Comparison of ENCODE assay signal across 15 mouse cellular contexts in the genomic region with DNA sequence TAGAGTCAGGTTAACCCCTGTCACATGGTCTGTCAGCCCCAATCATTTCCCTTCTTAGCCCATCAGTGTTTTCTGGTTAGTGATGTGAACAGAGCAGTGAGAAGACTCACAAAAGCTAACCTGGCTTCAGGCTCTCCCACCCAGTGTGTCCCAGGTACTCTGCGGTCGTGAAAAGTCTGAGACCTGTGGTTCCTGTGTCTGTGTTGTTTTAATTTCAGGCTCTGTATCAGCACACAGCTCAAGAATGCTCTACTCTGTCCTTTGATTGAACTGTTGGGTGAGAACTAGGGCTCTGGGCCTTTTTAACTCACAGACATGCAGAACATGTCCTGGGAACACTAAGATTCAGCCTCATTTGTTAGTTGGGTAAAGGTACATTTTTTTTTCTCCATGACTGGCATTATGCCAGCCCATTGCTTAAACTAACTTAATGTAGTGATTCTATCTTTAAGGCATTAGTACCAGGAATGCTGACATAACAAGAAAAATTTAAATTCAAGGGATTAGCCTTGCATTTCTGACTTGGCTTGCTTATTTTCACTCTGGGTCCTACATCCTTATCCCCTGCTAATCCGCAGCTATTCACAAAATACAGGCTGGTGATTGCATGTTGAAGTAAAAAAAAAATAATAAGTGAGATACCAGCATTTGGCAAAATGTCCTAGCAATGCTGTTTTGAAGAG.
DNase-seq lines count a peak whose midpoint lies in the region; ATAC-seq and TF ChIP-seq lines count a peak whose summit lies in the region.
"Had no signal": no experiment of that assay in that cellular context is flagged by ENCODE, and none has a peak within 500 bp of the region (broad histone marks: within the 10 kb centered on the region; RNA-seq: fewer than 3 reads in every experiment).

No protein-coding gene starts in this region.

- H3K27ac ChIP-seq in lung, embryonic 14.5 days (ENCODE audit: low read depth): no peak overlapping the region
- H3K27ac ChIP-seq in forebrain, embryonic 10.5 days: peak overlapping the region; percentile 58; the same call in 1 of the 2 replicates
- no peak overlapping the region for H3K27ac ChIP-seq in hindbrain, embryonic 11.5 days (ENCODE audit: low read depth, low read length)
- H3K27ac ChIP-seq in midbrain, embryonic 15.5 days: peak overlapping the region; percentile 63
- H3K27ac ChIP-seq: left cerebral cortex, adult 2 months; liver, embryonic 14.5 days had no signal

- no peaks in the 10 kb centered on the region for H3K36me3 ChIP-seq in lung, embryonic 14.5 days (ENCODE audit: insufficient read depth)
- H3K36me3 ChIP-seq in forebrain, embryonic 10.5 days (replicated peaks): no peaks in the 10 kb centered on the region
- H3K36me3 ChIP-seq in hindbrain, embryonic 11.5 days (ENCODE audit: control insufficient read depth, insufficient read depth, low read length): no peaks in the 10 kb centered on the region
- no peaks in the 10 kb centered on the region for H3K36me3 ChIP-seq in midbrain, embryonic 15.5 days (replicated peaks)

- no peak overlapping the region for H3K9ac ChIP-seq in lung, embryonic 14.5 days
- H3K9ac ChIP-seq in hindbrain, embryonic 11.5 days (ENCODE audit: low read depth, low read length): no peak overlapping the region
- no peak overlapping the region for H3K9ac ChIP-seq in midbrain, embryonic 15.5 days
- H3K9ac ChIP-seq: liver, embryonic 14.5 days had no signal

- no peaks in the 10 kb centered on the region for H3K4me1 ChIP-seq in lung, embryonic 14.5 days (ENCODE audit: insufficient read depth)
- no peaks in the 10 kb centered on the region for H3K4me1 ChIP-seq in lung, adult 2 months (ENCODE audit: control insufficient read depth, insufficient read depth, low read length)
- peaks cover 19% of the 10 kb centered on the region for H3K4me1 ChIP-seq in forebrain, embryonic 10.5 days
- no peaks in the 10 kb centered on the region for H3K4me1 ChIP-seq in hindbrain, embryonic 11.5 days (replicated peaks; ENCODE audit: control insufficient read depth, insufficient read depth, low read length)
- H3K4me1 ChIP-seq in midbrain, embryonic 15.5 days: peaks cover 13% of the 10 kb centered on the region

- no peaks in the 10 kb centered on the region for H3K9me3 ChIP-seq in lung, embryonic 14.5 days (ENCODE audit: low read depth, low read length)
- H3K9me3 ChIP-seq in forebrain, embryonic 10.5 days: no peaks in the 10 kb centered on the region
- no peaks in the 10 kb centered on the region for H3K9me3 ChIP-seq in hindbrain, embryonic 11.5 days (ENCODE audit: control insufficient read depth, low read length)
- H3K9me3 ChIP-seq in midbrain, embryonic 15.5 days: no peaks in the 10 kb centered on the region

- TF ChIP-seq CTCF in lung, embryonic 14.5 days (IDR thresholded peaks at IDR 0.05; ENCODE audit: low read depth): no peak
- TF ChIP-seq CTCF in lung, adult 2 months (IDR thresholded peaks at IDR 0.05; ENCODE audit: insufficient read depth, low read length): no peak

- peak; percentile 54; the same call in 1 of the 2 replicates for ATAC-seq in lung, embryonic 14.5 days (ENCODE audit: insufficient read depth)
- ATAC-seq in hindbrain, embryonic 11.5 days (ENCODE audit: low FRiP score): 0 out of 2 replicates have a peak, but pooled peaks have one; percentile 17
- peak; percentile 53; the same call in 1 of the 2 replicates for ATAC-seq in midbrain, embryonic 15.5 days (replicated peaks)
- no peak for ATAC-seq in megakaryocyte-erythroid progenitor cell, adult 5-6 weeks (replicated peaks; ENCODE audit: low FRiP score, low TSS enrichment, poor library complexity, severe bottlenecking)

- H3K4me3 ChIP-seq in lung, embryonic 14.5 days (ENCODE audit: low read depth, low read length): no peak overlapping the region
- no peak overlapping the region for H3K4me3 ChIP-seq in lung, adult 2 months (replicated peaks; ENCODE audit: extremely low read depth, low read depth, low read length)
- no peak overlapping the region for H3K4me3 ChIP-seq in forebrain, embryonic 10.5 days
- H3K4me3 ChIP-seq in hindbrain, embryonic 11.5 days (ENCODE audit: low read depth, low read length): no peak overlapping the region
- no peak overlapping the region for H3K4me3 ChIP-seq in midbrain, embryonic 15.5 days
- H3K4me3 ChIP-seq: left cerebral cortex, adult 2 months had no signal

- TF ChIP-seq POLR2A in lung, adult 2 months (IDR thresholded peaks at IDR 0.05; ENCODE audit: borderline replicate concordance, extremely low read depth, low read depth, low read length): no peak

- DNase-seq in lung, embryonic 14.5 days: peak; percentile 64
- DNase-seq in lung, adult 2 months: no peak
- no peak for DNase-seq in forebrain, embryonic 10.5 days (ENCODE audit: extremely low spot score, low spot score)
- peak; percentile 1 for DNase-seq in hindbrain, embryonic 11.5 days (ENCODE audit: low spot score)
- no peak for DNase-seq in thymus, postnatal 0 days (ENCODE audit: low spot score)
- DNase-seq in layer of hippocampus, postnatal 25 days (ENCODE audit: extremely low spot score in 1 of 2, low spot score in 1 of 2): no peak
- DNase-seq: cerebellum, postnatal 10 days; heart, adult 18-20 months; heart, postnatal 14 days; kidney, postnatal 25 days; thymus, adult 18-20 months had no signal

- no peak overlapping the region for H3K4me2 ChIP-seq in lung, embryonic 14.5 days
- H3K4me2 ChIP-seq in hindbrain, embryonic 11.5 days (replicated peaks; ENCODE audit: low read depth, low read length): no peak overlapping the region
- no peak overlapping the region for H3K4me2 ChIP-seq in midbrain, embryonic 15.5 days

- H3K27me3 ChIP-seq in lung, embryonic 14.5 days (ENCODE audit: insufficient read depth, low read length): no peaks in the 10 kb centered on the region
- no peaks in the 10 kb centered on the region for H3K27me3 ChIP-seq in forebrain, embryonic 10.5 days (ENCODE audit: poor library complexity, severe bottlenecking)
- no peaks in the 10 kb centered on the region for H3K27me3 ChIP-seq in hindbrain, embryonic 11.5 days (ENCODE audit: control insufficient read depth, insufficient read depth, low read length)
- no peaks in the 10 kb centered on the region for H3K27me3 ChIP-seq in midbrain, embryonic 15.5 days (replicated peaks)

- 37% methylated on average over 3 of the region's 3 CpGs for WGBS in lung, embryonic 14.5 days
- WGBS in lung, adult 2 months: 52% methylated on average over 3 of the region's 3 CpGs
- 69% methylated on average over 3 of the region's 3 CpGs for WGBS in forebrain, embryonic 10.5 days
- WGBS in hindbrain, embryonic 11.5 days: 73% methylated on average over 3 of the region's 3 CpGs
- 39% methylated on average over 3 of the region's 3 CpGs for WGBS in midbrain, embryonic 15.5 days

Comparison
In these comparisons a context has a peak if more than half of its experiments do, and no peak if none do; other contexts are left out.
1. DNase-seq: peak in lung, embryonic 14.5 days (single experiment) and hindbrain, embryonic 11.5 days (single experiment); none in lung, adult 2 months (single experiment), forebrain, embryonic 10.5 days (single experiment), thymus, postnatal 0 days (single experiment) and layer of hippocampus, postnatal 25 days (0 of 2).
2. H3K27ac ChIP-seq: peak in forebrain, embryonic 10.5 days (single experiment) and midbrain, embryonic 15.5 days (single experiment); none in lung, embryonic 14.5 days (single experiment) and hindbrain, embryonic 11.5 days (single experiment).